Mouse (Mus musculus) cortical plate, adult 2 months (tissue): ENCODE data around the gene Tspan17. TPM values are rescaled to one million over a fixed set of nuclear protein-coding genes. Genes with fewer than 3 reads are reported as not detected.
A peak's percentile ranks its signal among the peaks of the same experiment; 100 is the strongest.

Experiments used
- H3K27ac ChIP-seq: fragments of 200-500 bp; 2 replicates; pipeline ENCODE4 v1.5.1; 2012; ENCODE audit warnings: low read length, control low read depth, inconsistent platforms; ENCODE audit not compliant: insufficient read depth
- H3K4me1 ChIP-seq: fragments of 200-500 bp; 2 replicates; pipeline ENCODE4 v1.6.1; 2011; ENCODE audit warnings: low read length; ENCODE audit not compliant: control insufficient read depth, insufficient read depth
- H3K4me3 ChIP-seq: fragments of 200-500 bp; 2 replicates; pipeline ENCODE4 v1.5.1; 2011; ENCODE audit warnings: mild to moderate bottlenecking, low read length, control low read depth; ENCODE audit not compliant: insufficient read depth
- CTCF ChIP-seq: fragments of 200-500 bp; IDR thresholded peaks from 2 replicates; pipeline ENCODE4 v1.5.1; 2011; ENCODE audit warnings: mild to moderate bottlenecking, control low read depth, low read length; ENCODE audit not compliant: insufficient read depth; ENCODE audit errors: extremely low read depth
- POLR2A ChIP-seq: fragments of 200-500 bp; IDR thresholded peaks from 2 replicates; pipeline ENCODE4 v1.6.1; 2011; ENCODE audit warnings: mild to moderate bottlenecking, low read length, control low read depth; ENCODE audit not compliant: insufficient read depth; ENCODE audit errors: extremely low read depth
- polyA plus RNA-seq: library from polyadenylated mRNA; depleted of rRNA; stranded (reverse); fragments of >200 nt; gene quantifications from 2 replicates; pipeline ENCODE4 v1.2.3, GENCODE M21; 2012

The Tspan17 gene
- polyA plus RNA-seq, 1 experiment: 78.9 TPM

- Histone ChIP-seq H3K4me1 (peaks cover 27% of the 10 kb centered on the region), H3K4me3 (no peak overlapping the region), H3K27ac (peak overlapping the region; percentile 15)
- TF ChIP-seq POLR2A: no peak
- no peak for TF ChIP-seq CTCF
Measured at GRCm38 (mm10) chr13:54753733-54754132, 35.4 kb upstream of the Tspan17 start.

GRCm38 (mm10) chr13:54754169-54755080 lies 34.8 kb upstream of the Tspan17 start:
- H3K4me1 ChIP-seq: peaks cover 29% of the 10 kb centered on the region
- peak overlapping the region; percentile 38 for H3K27ac ChIP-seq
- no peak overlapping the region for H3K4me3 ChIP-seq
- no peak for TF ChIP-seq CTCF
- no peak for TF ChIP-seq POLR2A

GRCm38 (mm10) chr13:54755201-54755830 lies 33.9 kb upstream of the Tspan17 start:
- peaks cover 31% of the 10 kb centered on the region for H3K4me1 ChIP-seq
- H3K4me3 ChIP-seq: no peak overlapping the region
- TF ChIP-seq CTCF: no peak
- no peak for TF ChIP-seq POLR2A
- H3K27ac ChIP-seq: peak overlapping the region; percentile 89

GRCm38 (mm10) chr13:54756156-54756712 lies 32.9 kb upstream of the Tspan17 start:
- no peak for TF ChIP-seq CTCF
- Histone ChIP-seq H3K27ac (peak overlapping the region; percentile 54), H3K4me1 (peaks cover 34% of the 10 kb centered on the region), H3K4me3 (no peak overlapping the region)

- H3K4me1 ChIP-seq: peaks cover 29% of the 10 kb centered on the region
- H3K4me3 ChIP-seq: peak overlapping the region; percentile 13
- no peak for TF ChIP-seq CTCF
- TF ChIP-seq POLR2A: no peak
- H3K27ac ChIP-seq: peak overlapping the region; percentile 85
Measured at GRCm38 (mm10) chr13:54757093-54757830, 31.9 kb upstream of the Tspan17 start.

- TF ChIP-seq POLR2A: peak; percentile 89
- TF ChIP-seq CTCF: peak; percentile 81
- Histone ChIP-seq H3K4me1 (peaks cover 24% of the 10 kb centered on the region), H3K4me3 (peak overlapping the region; percentile 13), H3K27ac (peak overlapping the region; percentile 85)
Measured at GRCm38 (mm10) chr13:54758045-54758755, 31.0 kb upstream of the Tspan17 start.

- TF ChIP-seq POLR2A (no peak), CTCF (no peak)
- Histone ChIP-seq H3K27ac (peak overlapping the region; percentile 47; the same call in 1 of the 2 replicates), H3K4me1 (peaks cover 17% of the 10 kb centered on the region), H3K4me3 (no peak overlapping the region; the same call in 1 of the 2 replicates)
Measured at GRCm38 (mm10) chr13:54758756-54759470, 30.3 kb upstream of the Tspan17 start.

GRCm38 (mm10) chr13:54759496-54759895 lies 29.7 kb upstream of the Tspan17 start:
- Histone ChIP-seq H3K4me1 (peaks cover 16% of the 10 kb centered on the region), H3K27ac (peak overlapping the region; percentile 30), H3K4me3 (no peak overlapping the region)
- peak; percentile 37; the same call in 1 of the 2 replicates for TF ChIP-seq POLR2A
- TF ChIP-seq CTCF: no peak
